Mouse (Mus musculus) forebrain, embryonic 10.5 days (tissue): ENCODE results near the gene Cbr4. TPM values are rescaled to one million over a fixed set of nuclear protein-coding genes. Genes with fewer than 3 reads are reported as not detected.

ENCODE experiments used
- DNase-seq: peaks from one replicate; pipeline ENCODE4 v3.0.0-alpha.2; 2017; ENCODE audit warnings: low spot score; ENCODE audit errors: extremely low spot score
- H3K27ac ChIP-seq: fragments of 300-500 bp; sonication (generic); 2 replicates; pipeline ENCODE4 v1.5.1; 2016; ENCODE audit warnings: mild to moderate bottlenecking
- H3K27me3 ChIP-seq: fragments of 300-500 bp; sonication (generic); 2 replicates; pipeline ENCODE4 v1.6.1; 2016; ENCODE audit warnings: mild to moderate bottlenecking; ENCODE audit not compliant: poor library complexity, severe bottlenecking
- H3K36me3 ChIP-seq: fragments of 300-500 bp; sonication (generic); replicated peaks from 2 replicates; pipeline ENCODE4 v1.6.1; 2016; ENCODE audit warnings: mild to moderate bottlenecking, moderate library complexity
- H3K4me1 ChIP-seq: fragments of 300-500 bp; sonication (generic); 2 replicates; pipeline ENCODE4 v1.6.1; 2016
- H3K4me3 ChIP-seq: fragments of 300-500 bp; sonication (generic); 2 replicates; pipeline ENCODE4 v1.5.1; 2016; ENCODE audit warnings: mild to moderate bottlenecking, moderate library complexity
- H3K9me3 ChIP-seq: fragments of 300-500 bp; sonication (generic); 2 replicates; pipeline ENCODE4 v1.6.1; 2016; ENCODE audit warnings: mild to moderate bottlenecking, moderate library complexity
- WGBS: fragments of 180-500 bp; shearing (Covaris S2); methylation state at CpG from one replicate; pipeline ENCODE4 v1.1.7; 2016; 5-methylcytosine and 5-hydroxymethylcytosine counted together
- polyA plus RNA-seq: library from polyadenylated mRNA; unstranded; fragments of >200 nt; fragmentation: Nextera tagmentation; extraction: Ambion mirVana; gene quantifications from 2 replicates; pipeline ENCODE4 v1.2.1, GENCODE M21; 2016

Gene Cbr4
- polyA plus RNA-seq, 1 experiment from 2014 or later: 30.2 TPM

GRCm38 (mm10) chr8:61535472-61535871 is 47.9 kb downstream of the Cbr4 start:
- Histone ChIP-seq H3K36me3 (peaks cover 81% of the 10 kb centered on the region), H3K27me3 (no peaks in the 10 kb centered on the region), H3K27ac (no peak overlapping the region), H3K4me1 (no peaks in the 10 kb centered on the region), H3K4me3 (no peak overlapping the region), H3K9me3 (no peaks in the 10 kb centered on the region)
- 80% methylated on average over 11 of the region's 11 CpGs for WGBS
- DNase-seq: no peak

DNA sequence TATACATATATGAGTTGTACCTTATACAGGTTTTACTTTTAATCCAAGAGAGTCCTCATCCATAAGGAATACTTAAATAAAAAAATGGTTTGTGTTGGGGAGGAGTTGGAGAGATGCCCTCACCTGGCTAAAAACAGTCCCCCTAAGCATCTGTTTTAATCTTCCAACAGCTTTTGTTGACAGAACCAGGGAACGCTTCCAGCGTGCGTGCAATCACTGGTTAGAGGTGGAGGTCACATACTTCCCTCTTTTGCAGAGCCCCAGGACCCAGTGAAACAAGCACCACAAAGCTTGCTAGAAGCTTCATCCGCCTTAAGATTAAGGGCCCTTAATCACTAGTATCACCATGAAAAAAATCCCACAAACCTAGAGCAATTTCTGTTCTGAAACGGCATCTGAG is 49.9 kb downstream of the Cbr4 start:
- no peak for DNase-seq
- Histone ChIP-seq H3K4me1 (no peaks in the 10 kb centered on the region), H3K36me3 (peaks cover 64% of the 10 kb centered on the region), H3K27ac (no peak overlapping the region), H3K4me3 (no peak overlapping the region), H3K9me3 (no peaks in the 10 kb centered on the region), H3K27me3 (no peaks in the 10 kb centered on the region)
- WGBS: 73% methylated on average over 5 of the region's 5 CpGs

DNA sequence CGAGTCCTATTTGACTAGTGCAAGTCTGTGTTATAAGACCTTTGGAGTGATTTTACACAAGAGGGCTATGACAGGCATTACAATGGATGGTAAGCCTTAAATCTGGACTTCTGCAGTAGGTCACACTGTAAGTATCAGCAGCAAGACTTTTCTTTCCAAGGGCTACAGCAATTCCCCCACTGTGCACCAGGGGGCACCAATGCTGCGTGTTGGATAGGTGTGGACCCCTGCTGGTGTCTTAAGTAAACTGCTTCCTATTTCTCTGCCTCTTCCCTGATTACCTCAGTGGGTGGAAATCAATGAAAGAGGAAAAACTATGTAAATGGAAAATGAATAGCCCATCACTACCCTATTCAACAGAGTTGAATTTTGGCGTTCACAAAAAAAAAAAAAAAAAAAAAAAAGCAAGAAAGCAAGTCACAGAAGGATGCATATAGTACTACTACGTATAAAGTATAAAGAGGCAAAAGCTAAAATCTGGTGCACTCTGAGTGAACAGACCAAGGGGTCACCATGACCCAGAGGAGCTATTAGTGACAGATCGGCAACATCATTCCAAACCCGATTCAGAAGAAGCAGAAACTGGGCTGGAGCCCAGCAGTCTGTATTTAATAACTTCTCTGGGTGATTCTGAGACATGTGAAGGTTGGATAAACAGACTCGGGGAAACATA is 52.4 kb downstream of the Cbr4 start:
- DNase-seq: peak; percentile 79
- H3K4me1 ChIP-seq: no peaks in the 10 kb centered on the region
- no peaks in the 10 kb centered on the region for H3K27me3 ChIP-seq
- H3K27ac ChIP-seq: no peak overlapping the region
- WGBS: 51% methylated on average over 7 of the region's 7 CpGs
- no peak overlapping the region for H3K4me3 ChIP-seq
- peaks cover 63% of the 10 kb centered on the region for H3K36me3 ChIP-seq
- H3K9me3 ChIP-seq: no peaks in the 10 kb centered on the region

DNA sequence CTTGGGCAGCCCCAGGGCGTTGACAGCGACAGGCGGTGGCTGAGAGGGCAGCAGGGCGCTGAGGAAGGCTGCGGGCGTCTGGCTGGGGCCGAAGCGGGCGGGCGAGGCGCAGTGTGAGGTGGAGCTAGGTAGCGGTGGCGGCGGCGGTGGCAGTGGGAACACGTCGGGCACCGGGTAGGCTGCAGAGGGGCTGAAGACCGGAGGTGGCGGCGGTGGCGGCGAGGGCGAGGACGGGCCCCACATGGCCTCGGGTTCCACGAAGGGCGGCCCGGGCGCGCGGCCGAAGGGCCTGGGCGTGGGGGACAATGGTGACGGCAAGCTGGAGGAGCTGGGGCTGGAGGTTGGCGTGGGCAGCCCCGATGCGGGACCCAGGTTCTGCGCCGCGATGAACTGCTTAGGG is 62.1 kb downstream of the Cbr4 start:
- H3K9me3 ChIP-seq: peaks cover 20% of the 10 kb centered on the region
- H3K27ac ChIP-seq: no peak overlapping the region
- WGBS: 67% methylated on average over 41 of the region's 41 CpGs
- H3K36me3 ChIP-seq: peaks cover 59% of the 10 kb centered on the region
- peak overlapping the region; percentile 30 for H3K4me3 ChIP-seq
- peaks cover 22% of the 10 kb centered on the region for H3K4me1 ChIP-seq
- H3K27me3 ChIP-seq: peaks cover 8% of the 10 kb centered on the region
- no peak for DNase-seq

GRCm38 (mm10) chr8:61550006-61550748 is 62.6 kb downstream of the Cbr4 start:
- Histone ChIP-seq H3K36me3 (peaks cover 53% of the 10 kb centered on the region), H3K9me3 (peaks cover 20% of the 10 kb centered on the region), H3K4me1 (peaks cover 25% of the 10 kb centered on the region), H3K27ac (no peak overlapping the region), H3K27me3 (peaks cover 8% of the 10 kb centered on the region), H3K4me3 (peak overlapping the region; percentile 30)
- no peak for DNase-seq
- 48% methylated on average over 27 of the region's 27 CpGs for WGBS

- WGBS: 79% methylated on average over 6 of the region's 6 CpGs
- DNase-seq: no peak
- Histone ChIP-seq H3K27me3 (peaks cover 8% of the 10 kb centered on the region), H3K36me3 (peaks cover 35% of the 10 kb centered on the region), H3K4me1 (peaks cover 28% of the 10 kb centered on the region), H3K27ac (no peak overlapping the region), H3K4me3 (no peak overlapping the region), H3K9me3 (peaks cover 20% of the 10 kb centered on the region)
These were observed 64.7 kb downstream of the Cbr4 start for GRCm38 (mm10) chr8:61552221-61552620.

DNA sequence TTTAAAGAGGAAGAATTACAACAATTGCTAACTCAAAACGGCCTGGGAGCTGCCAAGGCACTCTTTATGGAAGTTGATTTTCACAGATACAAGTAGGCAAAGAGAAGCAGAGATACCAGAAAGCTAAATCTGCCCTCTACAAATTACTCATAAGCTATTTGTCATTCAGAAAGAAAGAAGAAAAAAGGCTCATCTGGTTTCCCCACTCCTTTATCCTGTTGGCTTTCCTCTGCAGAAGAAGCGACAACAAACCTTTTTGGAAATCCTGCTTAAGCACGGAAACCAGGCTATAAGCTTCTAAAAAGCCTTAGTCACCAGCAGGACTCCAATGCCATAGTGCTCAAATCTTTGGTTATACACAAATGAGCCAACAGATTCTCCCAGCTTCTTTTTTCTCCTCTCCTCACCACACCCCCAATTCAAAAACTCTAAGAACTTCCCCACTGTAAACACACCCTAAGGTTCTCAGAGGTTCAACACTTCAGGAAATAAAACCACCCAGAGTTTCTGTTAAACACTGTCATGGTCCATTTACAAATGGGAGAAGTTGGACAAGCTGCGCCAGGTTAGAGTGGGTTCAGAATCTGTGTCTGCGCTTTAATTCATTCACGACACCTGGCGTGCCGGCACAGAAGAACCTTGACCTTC is 65.3 kb downstream of the Cbr4 start:
- Histone ChIP-seq H3K4me3 (no peak overlapping the region), H3K36me3 (peaks cover 30% of the 10 kb centered on the region), H3K4me1 (peaks cover 28% of the 10 kb centered on the region), H3K27me3 (peaks cover 8% of the 10 kb centered on the region), H3K27ac (no peak overlapping the region), H3K9me3 (peaks cover 20% of the 10 kb centered on the region)
- DNase-seq: no peak
- 85% methylated on average over 8 of the region's 8 CpGs for WGBS

DNA sequence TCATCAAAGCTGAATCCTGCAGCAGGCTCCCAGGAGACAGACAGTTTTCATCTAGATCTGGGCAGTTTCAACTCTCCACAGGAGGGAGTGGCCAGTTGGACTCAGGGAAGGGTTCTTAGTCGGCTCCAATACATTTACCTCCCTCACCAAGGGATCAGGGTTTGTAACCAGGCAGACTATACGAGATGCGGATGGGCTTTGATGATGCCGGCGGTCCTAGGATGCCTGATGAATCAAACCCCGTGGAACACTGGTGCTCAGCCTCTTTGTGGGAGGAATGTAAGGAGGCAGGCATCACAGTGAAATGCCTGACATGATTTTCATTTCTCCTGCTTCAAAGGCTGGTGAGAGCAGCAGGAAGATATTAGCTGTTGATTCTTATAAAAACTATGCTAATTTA is 67.8 kb downstream of the Cbr4 start:
- WGBS: 71% methylated on average over 6 of the region's 6 CpGs
- H3K27ac ChIP-seq: no peak overlapping the region
- peaks cover 2% of the 10 kb centered on the region; the same call in 1 of the 2 replicates for H3K9me3 ChIP-seq
- no peak overlapping the region for H3K4me3 ChIP-seq
- H3K27me3 ChIP-seq: no peaks in the 10 kb centered on the region
- DNase-seq: no peak
- H3K36me3 ChIP-seq: peaks cover 6% of the 10 kb centered on the region
- peaks cover 24% of the 10 kb centered on the region for H3K4me1 ChIP-seq

GRCm38 (mm10) chr8:61556219-61556618 is 68.7 kb downstream of the Cbr4 start:
- Histone ChIP-seq H3K27ac (no peak overlapping the region), H3K4me1 (peaks cover 24% of the 10 kb centered on the region), H3K27me3 (no peaks in the 10 kb centered on the region), H3K36me3 (peaks cover 7% of the 10 kb centered on the region; the same call in 1 of the 2 replicates), H3K4me3 (no peak overlapping the region), H3K9me3 (no peaks in the 10 kb centered on the region)
- WGBS: 83% methylated on average over 8 of the region's 8 CpGs
- DNase-seq: no peak
